Mouse (Mus musculus): ENCODE results near the gene Gm42669. TPM values are rescaled to one million over a fixed set of nuclear protein-coding genes. Genes with fewer than 3 reads are reported as not detected.

Gm42669 gene
- total and polyA plus RNA-seq, 2 experiments from 2014 or later, result 0.66 to 0.72 TPM

GRCm38 (mm10) chr5:107521897-107522296, 14.5 kb downstream of the Gm42669 start:
- no peak overlapping the region for H3K27ac ChIP-seq (ENCODE audit: low read depth, low read length)
- no peak for TF ChIP-seq CTCF (IDR thresholded peaks at IDR 0.05)

GRCm38 (mm10) chr5:107524281-107524680, 16.9 kb downstream of the Gm42669 start:
- Histone ChIP-seq H3K36me3 (ENCODE audit: insufficient read depth, low read length) (no peaks in the 10 kb centered on the region), H3K27ac (ENCODE audit: low read depth, low read length) (no peak overlapping the region), H3K9me3 (ENCODE audit: low read length) (no peaks in the 10 kb centered on the region), H3K27me3 (ENCODE audit: insufficient read depth, low read length) (no peaks in the 10 kb centered on the region), H3K9ac (replicated peaks; ENCODE audit: low read length, poor library complexity, severe bottlenecking) (no peak overlapping the region), H3K4me3 (ENCODE audit: low read depth, low read length) (no peak overlapping the region), H3K4me1 (ENCODE audit: insufficient read depth, low read length) (no peaks in the 10 kb centered on the region), H3K4me2 (ENCODE audit: low read depth, low read length, poor library complexity, severe bottlenecking) (no peak overlapping the region)
- DNase-seq (ENCODE audit: low spot score), result no peak
- ATAC-seq (ENCODE audit: low FRiP score), result no peak
- no peak for TF ChIP-seq CTCF (IDR thresholded peaks at IDR 0.05)
- WGBS, result 88% methylated on average over 10 of the region's 10 CpGs

More at GRCm38 (mm10) chr5:107521897-107522296, 14.5 kb downstream of the Gm42669 start:
- Histone ChIP-seq H3K4me3 (ENCODE audit: low read depth, low read length) (no peak overlapping the region), H3K4me2 (ENCODE audit: low read depth, low read length, poor library complexity, severe bottlenecking) (no peak overlapping the region), H3K4me1 (ENCODE audit: insufficient read depth, low read length) (no peaks in the 10 kb centered on the region), H3K27me3 (ENCODE audit: insufficient read depth, low read length) (no peaks in the 10 kb centered on the region), H3K9me3 (ENCODE audit: low read length) (no peaks in the 10 kb centered on the region), H3K36me3 (ENCODE audit: insufficient read depth, low read length) (no peaks in the 10 kb centered on the region), H3K9ac (replicated peaks; ENCODE audit: low read length, poor library complexity, severe bottlenecking) (no peak overlapping the region)
- WGBS, result 78% methylated on average over 7 of the region's 7 CpGs
- ATAC-seq (ENCODE audit: low FRiP score) (no peak), DNase-seq (ENCODE audit: low spot score) (no peak)

GRCm38 (mm10) chr5:107528856-107529255, 21.4 kb downstream of the Gm42669 start:
- no peak for TF ChIP-seq CTCF (IDR thresholded peaks at IDR 0.05)
- ATAC-seq (ENCODE audit: low FRiP score), result no peak
- Histone ChIP-seq H3K4me3 (ENCODE audit: low read depth, low read length) (no peak overlapping the region), H3K4me1 (ENCODE audit: insufficient read depth, low read length) (no peaks in the 10 kb centered on the region), H3K27me3 (ENCODE audit: insufficient read depth, low read length) (no peaks in the 10 kb centered on the region), H3K9me3 (ENCODE audit: low read length) (no peaks in the 10 kb centered on the region), H3K4me2 (ENCODE audit: low read depth, low read length, poor library complexity, severe bottlenecking) (no peak overlapping the region), H3K36me3 (ENCODE audit: insufficient read depth, low read length) (no peaks in the 10 kb centered on the region), H3K27ac (ENCODE audit: low read depth, low read length) (no peak overlapping the region), H3K9ac (replicated peaks; ENCODE audit: low read length, poor library complexity, severe bottlenecking) (no peak overlapping the region)
- no peak for DNase-seq (ENCODE audit: low spot score)
- 94% methylated on average over 3 of the region's 3 CpGs for WGBS

- 68% methylated on average over 2 of the region's 2 CpGs for WGBS
- TF ChIP-seq CTCF (IDR thresholded peaks at IDR 0.05), result no peak
Measured at GRCm38 (mm10) chr5:107533590-107533989, 26.2 kb downstream of the Gm42669 start.

GRCm38 (mm10) chr5:107534581-107534980, 27.2 kb downstream of the Gm42669 start, which contains the start of gene 1700028K03Rik:
1700028K03Rik (plus strand) TSS chr5:107534709.
- H3K9me3 ChIP-seq (ENCODE audit: low read length), result no peaks in the 10 kb centered on the region

More at GRCm38 (mm10) chr5:107533590-107533989, 26.2 kb downstream of the Gm42669 start:
- ATAC-seq (ENCODE audit: low FRiP score) (no peak), DNase-seq (ENCODE audit: low spot score) (no peak)
- Histone ChIP-seq H3K9ac (replicated peaks; ENCODE audit: low read length, poor library complexity, severe bottlenecking) (no peak overlapping the region), H3K9me3 (ENCODE audit: low read length) (no peaks in the 10 kb centered on the region), H3K4me1 (ENCODE audit: insufficient read depth, low read length) (no peaks in the 10 kb centered on the region), H3K27me3 (ENCODE audit: insufficient read depth, low read length) (no peaks in the 10 kb centered on the region), H3K36me3 (ENCODE audit: insufficient read depth, low read length) (no peaks in the 10 kb centered on the region), H3K4me2 (ENCODE audit: low read depth, low read length, poor library complexity, severe bottlenecking) (no peak overlapping the region), H3K27ac (ENCODE audit: low read depth, low read length) (no peak overlapping the region), H3K4me3 (ENCODE audit: low read depth, low read length) (no peak overlapping the region)

GRCm38 (mm10) chr5:107541696-107542095, 34.3 kb downstream of the Gm42669 start:
- H3K4me2 ChIP-seq (ENCODE audit: low read depth, low read length, poor library complexity, severe bottlenecking), result no peak overlapping the region
- H3K36me3 ChIP-seq (ENCODE audit: insufficient read depth, low read length), result no peaks in the 10 kb centered on the region
- DNase-seq (ENCODE audit: low spot score) (peak; percentile 33), ATAC-seq (ENCODE audit: low FRiP score) (no peak)
- no peak overlapping the region for H3K4me3 ChIP-seq (ENCODE audit: low read depth, low read length)
- 0 out of 2 replicates have a peak overlapping the region, but pooled peaks have one; percentile 21 for H3K27ac ChIP-seq (ENCODE audit: low read depth, low read length)
- H3K9me3 ChIP-seq (ENCODE audit: low read length), result no peaks in the 10 kb centered on the region
- 17% methylated on average over 7 of the region's 7 CpGs for WGBS
- H3K4me1 ChIP-seq (ENCODE audit: insufficient read depth, low read length), result no peaks in the 10 kb centered on the region
- H3K9ac ChIP-seq (replicated peaks; ENCODE audit: low read length, poor library complexity, severe bottlenecking), result no peak overlapping the region
- no peaks in the 10 kb centered on the region for H3K27me3 ChIP-seq (ENCODE audit: insufficient read depth, low read length)
- no peak for TF ChIP-seq CTCF (IDR thresholded peaks at IDR 0.05)

More at GRCm38 (mm10) chr5:107534581-107534980, 27.2 kb downstream of the Gm42669 start, which contains the start of gene 1700028K03Rik:
- ATAC-seq (ENCODE audit: low FRiP score), result no peak
- Histone ChIP-seq H3K4me3 (ENCODE audit: low read depth, low read length) (no peak within 1 kb of the TSS), H3K4me2 (ENCODE audit: low read depth, low read length, poor library complexity, severe bottlenecking) (no peak within 1 kb of the TSS), H3K27ac (ENCODE audit: low read depth, low read length) (no peak within 1 kb of the TSS), H3K9ac (replicated peaks; ENCODE audit: low read length, poor library complexity, severe bottlenecking) (no peak within 1 kb of the TSS), H3K36me3 (ENCODE audit: insufficient read depth, low read length) (no peaks in the 10 kb centered on the region), H3K27me3 (ENCODE audit: insufficient read depth, low read length) (no peaks in the 10 kb centered on the region), H3K4me1 (ENCODE audit: insufficient read depth, low read length) (no peaks in the 10 kb centered on the region)
- DNase-seq (ENCODE audit: low spot score), result no peak
- no peak for TF ChIP-seq CTCF (IDR thresholded peaks at IDR 0.05)
- WGBS, result 79% methylated on average over 15 of the region's 15 CpGs

All from midbrain, postnatal 0 days (tissue).